Mouse (Mus musculus) CD4-positive helper T cell, adult 2 months (primary cell): ENCODE results near the gene Nell1.

ENCODE experiments used
- DNase-seq: peaks from one replicate; pipeline ENCODE4 v3.0.0-alpha.2; 2012; ENCODE audit warnings: low read depth, missing footprints, low spot score

Nell1 gene

DNA sequence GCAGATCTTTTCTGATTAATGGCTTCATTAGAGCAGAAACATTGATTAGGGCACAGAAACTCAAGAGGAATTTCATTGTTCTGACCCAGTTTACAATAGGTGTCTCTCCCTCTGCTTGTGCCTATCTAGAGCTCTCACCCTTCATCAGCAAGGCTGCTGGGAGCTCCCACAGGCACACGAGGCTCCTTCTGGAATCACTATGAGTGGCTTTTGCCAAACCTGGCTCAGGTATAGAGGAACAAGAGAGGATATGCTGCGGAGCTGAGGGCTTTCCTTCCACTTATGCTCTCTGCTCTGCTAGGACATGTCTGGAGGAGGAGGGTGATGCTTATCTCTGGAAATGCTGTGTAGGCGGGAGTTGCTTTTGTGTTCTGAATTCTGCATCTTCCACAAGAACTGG lies 285.4 kb downstream of the Nell1 start:
- DNase-seq: no peak

GRCm38 (mm10) chr7:50295508-50295907 lies 320.8 kb downstream of the Nell1 start:
- DNase-seq: no peak

GRCm38 (mm10) chr7:50338226-50338625 lies 363.6 kb downstream of the Nell1 start:
- no peak for DNase-seq

DNA sequence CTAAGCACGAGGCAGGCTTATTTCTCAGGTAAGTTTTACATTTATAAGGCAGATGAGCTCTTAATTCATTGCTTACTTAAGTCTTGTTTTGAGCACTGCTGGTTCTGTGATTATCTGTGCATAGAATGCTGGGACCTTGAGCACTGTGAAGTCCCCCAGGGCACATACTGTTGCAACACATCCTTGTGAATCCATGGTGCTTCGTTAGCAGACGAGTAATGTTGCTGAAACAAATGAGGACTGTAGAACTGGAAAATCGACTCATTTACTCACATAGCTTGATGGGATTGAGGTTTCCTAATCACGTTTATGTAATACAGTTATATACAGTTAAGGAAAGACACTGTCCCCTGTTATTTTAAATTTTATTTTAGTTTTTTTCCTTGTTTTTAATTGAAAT lies 364.1 kb downstream of the Nell1 start:
- DNase-seq: no peak

DNA sequence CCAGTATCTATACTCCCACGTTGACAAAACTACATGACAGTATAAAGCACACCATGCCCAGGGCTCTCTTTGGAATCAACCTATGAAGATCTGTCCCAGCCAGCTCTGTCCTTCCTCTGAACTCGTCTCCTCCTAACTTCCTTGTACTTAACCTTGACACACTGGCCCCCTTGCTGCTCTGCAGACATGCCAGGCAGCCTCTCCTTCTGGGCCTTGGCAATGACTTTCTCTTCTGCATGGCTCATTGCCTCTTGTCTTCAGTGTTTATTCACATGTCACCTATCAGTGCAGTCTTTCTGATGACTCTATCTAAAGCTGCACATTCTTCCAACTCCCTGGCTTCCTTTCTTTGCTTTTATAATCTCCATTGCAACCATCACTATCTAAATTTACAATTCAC lies 376.9 kb downstream of the Nell1 start:
- DNase-seq: no peak

DNA sequence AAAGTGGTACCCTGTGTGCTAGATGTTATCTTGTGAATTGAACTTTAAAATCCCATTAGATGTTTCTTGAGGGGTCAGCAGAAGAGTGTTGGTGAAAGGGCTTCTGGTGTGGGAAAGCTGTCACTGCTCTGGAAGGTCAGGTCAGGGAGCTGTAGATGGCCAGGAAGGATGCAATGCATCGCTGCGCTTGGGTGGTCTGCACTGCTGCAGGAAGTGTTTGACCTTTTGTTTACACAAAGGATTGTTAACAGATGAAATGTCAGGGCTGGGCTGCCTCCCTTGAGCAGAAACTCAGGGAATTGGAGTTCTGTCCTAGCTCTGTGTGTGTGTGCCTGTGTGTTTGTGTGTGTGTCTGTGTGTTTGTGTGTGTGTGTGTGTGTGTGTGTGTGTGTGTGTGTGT lies 382.5 kb downstream of the Nell1 start:
- no peak for DNase-seq

GRCm38 (mm10) chr7:50362039-50362438 lies 387.4 kb downstream of the Nell1 start:
- DNase-seq: no peak

DNA sequence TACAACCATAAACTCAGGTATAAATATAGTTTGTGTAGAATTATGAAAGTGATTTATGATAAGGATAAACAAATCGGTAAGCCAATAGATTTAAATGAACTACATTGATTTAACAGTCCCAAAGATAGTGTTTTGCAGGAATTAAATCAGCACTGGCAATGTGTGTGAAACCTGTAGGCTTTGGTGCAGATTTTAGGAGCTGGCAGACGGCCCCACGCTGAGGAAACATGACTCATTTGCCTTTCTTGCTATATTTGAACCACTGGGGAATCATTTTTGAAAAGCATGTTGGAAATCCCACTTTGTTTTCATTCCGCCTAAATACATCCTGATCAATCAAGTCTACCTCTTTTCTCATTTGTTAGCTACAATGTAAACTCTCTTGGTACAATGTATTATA lies 400.2 kb downstream of the Nell1 start:
- no peak for DNase-seq

DNA sequence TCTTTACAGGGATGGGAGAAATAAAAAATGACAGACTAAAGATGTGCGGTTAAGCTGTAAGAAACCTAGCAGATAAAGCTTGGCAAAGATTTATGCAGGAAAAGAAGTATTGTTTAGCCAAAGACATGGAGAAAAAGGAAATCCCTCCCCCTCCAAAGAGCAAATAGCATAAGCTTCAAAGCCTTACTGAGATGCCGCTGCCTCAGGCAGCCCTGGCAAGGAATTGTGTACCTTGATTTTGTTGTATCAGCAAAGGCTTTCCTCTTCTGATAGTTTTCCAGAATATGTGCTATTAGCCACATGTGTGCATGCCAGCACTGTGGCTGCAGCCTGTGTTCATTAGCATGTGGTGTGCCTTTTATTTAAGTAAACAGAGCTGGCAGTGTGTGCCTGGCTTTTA lies 435.8 kb downstream of the Nell1 start:
- DNase-seq: no peak

GRCm38 (mm10) chr7:50419976-50420375 lies 445.3 kb downstream of the Nell1 start:
- DNase-seq: no peak

- DNase-seq: no peak
These were observed 447.9 kb downstream of the Nell1 start for GRCm38 (mm10) chr7:50422422-50423195.

DNA sequence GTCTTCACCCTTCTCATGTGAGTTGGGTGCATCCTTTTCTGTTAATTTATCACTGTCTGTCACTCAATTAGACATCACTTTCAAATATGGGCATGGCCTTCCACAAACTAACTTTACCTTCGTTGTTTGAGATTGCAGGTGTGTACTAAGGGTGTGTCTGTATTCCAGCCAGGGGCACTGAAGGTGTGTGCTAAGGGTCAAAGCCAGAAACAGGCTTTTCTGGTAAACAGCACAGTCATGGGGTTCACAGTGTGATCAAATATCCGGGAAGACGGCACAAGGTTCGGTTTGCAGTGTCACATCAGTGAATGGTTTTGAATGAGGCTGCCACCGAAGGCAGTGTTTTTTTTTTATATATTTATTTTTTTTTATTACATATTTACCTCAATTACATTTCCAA lies 455.1 kb downstream of the Nell1 start:
- DNase-seq: no peak

DNA sequence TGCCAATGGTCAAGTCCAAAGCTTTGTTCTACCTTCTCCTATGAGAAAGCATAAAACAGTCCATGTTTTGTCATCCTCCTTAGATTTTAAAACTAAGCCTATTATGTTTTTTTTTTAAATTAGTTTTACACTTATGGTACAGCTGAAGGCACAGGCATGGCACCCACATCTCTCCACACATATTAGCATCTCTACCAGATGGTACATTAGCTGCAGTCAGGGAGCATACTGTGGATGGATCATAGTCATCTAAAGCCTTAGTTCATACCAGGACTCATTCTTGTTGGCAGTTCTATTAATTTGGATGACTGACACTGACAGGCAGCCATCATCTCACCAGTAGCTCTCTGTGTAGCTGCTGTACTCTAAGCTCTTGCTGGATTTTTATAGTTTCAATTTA lies 466.6 kb downstream of the Nell1 start:
- no peak for DNase-seq

- no peak for DNase-seq
These were observed 472.7 kb downstream of the Nell1 start for GRCm38 (mm10) chr7:50447316-50447715.

DNA sequence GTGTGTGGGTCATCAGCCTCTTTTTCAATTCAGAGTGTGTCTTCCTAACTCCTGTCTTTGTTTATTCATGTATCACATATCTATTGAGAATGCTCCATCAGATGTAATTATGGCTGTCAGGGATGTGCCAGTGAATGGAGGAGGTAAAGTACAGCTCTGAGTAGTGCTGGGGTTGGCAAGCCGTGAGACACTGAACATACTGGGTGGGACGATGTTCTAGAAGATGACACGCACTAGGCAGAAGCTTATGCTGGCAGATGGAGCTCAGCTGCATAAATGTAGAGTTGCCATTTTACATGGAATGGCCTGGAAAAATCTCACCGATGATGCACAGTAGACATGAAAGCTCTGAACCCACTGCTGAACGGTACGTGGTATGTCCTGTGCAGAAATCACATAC lies 493.1 kb downstream of the Nell1 start:
- DNase-seq: no peak

DNA sequence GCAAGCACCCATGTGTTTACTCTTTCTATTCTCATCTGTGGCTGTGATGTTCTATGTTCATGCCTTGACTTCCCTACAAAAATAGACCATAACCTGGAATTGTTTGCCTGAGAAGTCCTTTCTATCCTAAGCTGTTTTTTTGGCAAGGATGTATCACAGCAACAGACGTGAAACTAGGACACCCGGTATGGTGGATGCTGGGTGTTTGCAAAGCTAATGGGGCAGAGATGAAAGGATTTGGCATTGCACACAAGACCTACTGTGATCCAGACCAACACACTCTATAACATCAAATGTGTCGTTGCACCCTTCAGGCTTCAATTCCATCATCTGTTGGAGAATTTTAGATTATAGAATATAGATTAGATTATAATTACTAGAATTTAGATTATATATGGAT lies 495.9 kb downstream of the Nell1 start:
- DNase-seq: no peak

- DNase-seq: no peak
These were observed 507.3 kb downstream of the Nell1 start for GRCm38 (mm10) chr7:50482011-50482410.

- no peak for DNase-seq
These were observed 510.6 kb downstream of the Nell1 start for GRCm38 (mm10) chr7:50485304-50485703.

DNA sequence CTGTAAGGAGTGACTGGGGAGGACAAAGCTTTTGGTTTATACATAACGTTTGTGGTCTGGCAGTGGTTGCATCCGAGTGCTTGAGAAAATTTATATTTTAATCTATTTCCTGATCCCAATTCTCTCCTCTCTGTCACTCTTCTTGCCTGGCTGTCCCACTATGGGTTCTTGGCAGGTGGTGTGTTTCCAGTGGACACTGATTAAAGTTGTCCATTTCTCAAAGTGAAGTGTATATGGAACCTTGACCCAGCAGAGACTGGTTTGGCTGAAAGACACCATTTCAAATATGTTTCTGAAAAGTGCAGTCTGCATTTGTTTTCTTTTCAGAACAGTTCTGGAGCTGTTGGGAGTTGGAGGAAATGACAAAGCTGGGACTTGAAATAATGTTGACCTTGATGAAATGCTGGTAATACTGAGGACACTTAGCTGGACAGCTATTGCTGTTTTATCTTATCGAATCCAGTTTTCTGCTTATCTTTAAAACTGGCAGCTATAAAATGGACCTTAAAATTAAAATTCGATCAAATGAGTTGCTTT lies 512.3 kb downstream of the Nell1 start:
- DNase-seq: no peak

GRCm38 (mm10) chr7:50501562-50501961 lies 526.9 kb downstream of the Nell1 start:
- DNase-seq: no peak

DNA sequence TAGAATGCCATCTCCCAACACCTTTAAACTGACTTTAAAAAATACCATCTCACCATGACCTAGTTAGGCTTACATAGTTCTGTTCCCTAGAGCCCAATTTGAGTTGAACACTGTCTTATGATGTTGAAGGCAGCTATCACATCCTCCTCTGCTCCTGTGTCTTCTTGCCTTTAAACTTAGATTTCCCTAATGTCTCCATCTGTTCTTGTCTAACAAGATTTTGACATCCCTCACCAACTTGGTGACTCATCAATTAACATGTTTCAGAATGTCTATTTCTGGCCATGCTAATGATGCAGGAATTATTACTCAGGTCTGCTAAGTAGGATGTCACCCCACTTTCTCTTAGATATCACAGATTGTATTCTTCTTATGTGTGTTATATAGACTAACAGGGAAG lies 532.4 kb downstream of the Nell1 start:
- no peak for DNase-seq

DNA sequence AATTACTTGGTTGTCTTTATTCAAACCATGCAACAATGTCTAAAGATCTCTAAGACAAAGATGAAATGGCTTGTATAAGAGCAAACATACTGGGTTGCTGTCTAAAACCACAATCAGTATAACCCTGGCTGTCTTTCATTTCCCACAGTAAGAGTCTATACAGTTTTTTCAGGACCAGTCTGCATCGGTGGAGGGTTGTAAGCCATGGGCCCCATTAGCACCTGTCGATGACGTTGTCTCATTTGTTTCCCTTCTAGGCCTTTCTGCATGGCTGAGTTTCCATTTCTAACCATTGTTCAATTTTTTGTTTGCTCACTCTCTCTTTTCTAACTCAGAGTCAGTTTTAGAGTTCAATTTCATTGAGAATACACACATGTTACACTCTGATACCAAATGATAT lies 540.2 kb downstream of the Nell1 start:
- no peak for DNase-seq

DNA sequence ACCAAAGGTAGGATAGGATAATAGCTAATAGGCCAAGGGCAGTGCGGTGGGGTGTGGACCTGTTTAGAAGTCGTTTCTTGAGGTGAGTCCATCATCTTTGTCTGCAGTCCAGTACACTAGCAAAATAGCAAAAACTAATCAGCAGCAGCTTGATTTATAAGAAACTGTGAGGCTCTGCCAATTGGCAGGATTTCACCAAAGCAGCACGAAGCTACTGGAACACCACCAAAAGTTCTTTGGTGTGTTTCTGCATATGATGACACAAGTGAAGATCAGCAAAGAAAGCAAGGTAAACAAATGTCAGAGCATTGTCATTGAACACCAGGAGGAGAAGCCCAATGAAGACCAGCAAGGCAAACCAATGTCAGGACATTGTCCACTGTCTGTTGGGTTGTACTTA lies 542.0 kb downstream of the Nell1 start:
- no peak for DNase-seq

DNA sequence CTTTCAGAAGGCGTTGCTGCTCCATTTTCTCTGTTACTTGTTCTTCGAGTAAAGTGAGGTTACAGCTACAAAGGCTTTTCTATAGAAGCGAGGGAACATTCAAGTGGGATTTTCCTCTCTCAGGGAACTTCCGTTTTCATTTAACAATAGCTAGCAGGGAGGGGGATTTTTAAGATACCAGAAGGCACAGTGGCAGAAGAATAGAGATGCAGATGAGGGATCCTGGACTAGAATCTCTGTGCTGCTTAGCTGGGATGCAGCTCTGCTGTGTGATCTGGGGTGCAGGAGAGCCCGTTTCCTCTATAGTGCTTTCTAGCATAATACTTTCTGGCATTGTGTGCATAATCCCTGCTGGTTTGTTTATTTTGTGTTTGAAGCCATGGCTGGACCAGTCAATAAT lies 568.7 kb downstream of the Nell1 start:
- no peak for DNase-seq
